Mouse (Mus musculus) liver, embryonic 11.5 days (tissue): ENCODE measurements around the gene Pdxk. TPM values are rescaled to one million over a fixed set of nuclear protein-coding genes. Genes with fewer than 3 reads are reported as not detected.

Experiments used
- ATAC-seq: fragments of 200-750 bp; cut with Nextera tagmentation; replicated peaks from 2 replicates; pipeline ENCODE4 v1.8.0; 2017; ENCODE audit warnings: moderate number of reproducible peaks, mild to moderate bottlenecking, moderate TSS enrichment, moderate library complexity; ENCODE audit not compliant: low FRiP score
- DNase-seq: peaks from one replicate; pipeline ENCODE4 v3.0.0-alpha.2; 2017; ENCODE audit warnings: low spot score
- H3K27ac ChIP-seq: fragments of 300-500 bp; sonication (generic); 2 replicates; pipeline ENCODE4 v1.5.1; 2014; ENCODE audit warnings: mild to moderate bottlenecking, low read depth, low read length, control low read depth
- H3K27me3 ChIP-seq: fragments of 300-500 bp; sonication (generic); replicated peaks from 2 replicates; pipeline ENCODE4 v1.6.1; 2014; ENCODE audit warnings: low read length, mixed read lengths; ENCODE audit not compliant: control insufficient read depth, insufficient read depth
- H3K36me3 ChIP-seq: fragments of 300-500 bp; sonication (generic); 2 replicates; pipeline ENCODE4 v1.6.1; 2014; ENCODE audit warnings: mild to moderate bottlenecking, low read length, moderate library complexity, mixed read lengths; ENCODE audit not compliant: control insufficient read depth, insufficient read depth
- H3K4me1 ChIP-seq: fragments of 300-500 bp; sonication (generic); replicated peaks from 2 replicates; pipeline ENCODE4 v1.6.1; 2014; ENCODE audit warnings: low read length, mixed read lengths; ENCODE audit not compliant: control insufficient read depth, insufficient read depth
- H3K4me2 ChIP-seq: fragments of 300-500 bp; sonication (generic); 2 replicates; pipeline ENCODE4 v1.6.1; 2014; ENCODE audit warnings: mild to moderate bottlenecking, control low read depth, moderate library complexity
- H3K4me3 ChIP-seq: fragments of 300-500 bp; sonication (generic); 2 replicates; pipeline ENCODE4 v1.5.1; 2014; ENCODE audit warnings: low read depth, low read length, control low read depth
- H3K9ac ChIP-seq: fragments of 300-500 bp; sonication (generic); 2 replicates; pipeline ENCODE4 v1.6.1; 2014; ENCODE audit warnings: low read depth, low read length, control low read depth
- H3K9me3 ChIP-seq: fragments of 300-500 bp; sonication (generic); 2 replicates; pipeline ENCODE4 v1.6.1; 2016; ENCODE audit warnings: low read length, inconsistent platforms, mixed read lengths; ENCODE audit not compliant: control insufficient read depth
- WGBS: fragments of 180-500 bp; shearing (Covaris S2); extraction: QIAGEN DNeasy Blood & Tissue Kit; methylation state at CpG from one replicate; pipeline ENCODE4 v1.1.7; 2014; 5-methylcytosine and 5-hydroxymethylcytosine counted together
- polyA plus RNA-seq: library from polyadenylated mRNA; unstranded; fragments of >200 nt; fragmentation: Nextera tagmentation; extraction: Ambion mirVana; gene quantifications from 2 replicates; pipeline ENCODE4 v1.2.1, GENCODE M21; 2014

Gene Pdxk
- polyA plus RNA-seq, 1 experiment from 2014 or later, result 11.3 TPM

DNA sequence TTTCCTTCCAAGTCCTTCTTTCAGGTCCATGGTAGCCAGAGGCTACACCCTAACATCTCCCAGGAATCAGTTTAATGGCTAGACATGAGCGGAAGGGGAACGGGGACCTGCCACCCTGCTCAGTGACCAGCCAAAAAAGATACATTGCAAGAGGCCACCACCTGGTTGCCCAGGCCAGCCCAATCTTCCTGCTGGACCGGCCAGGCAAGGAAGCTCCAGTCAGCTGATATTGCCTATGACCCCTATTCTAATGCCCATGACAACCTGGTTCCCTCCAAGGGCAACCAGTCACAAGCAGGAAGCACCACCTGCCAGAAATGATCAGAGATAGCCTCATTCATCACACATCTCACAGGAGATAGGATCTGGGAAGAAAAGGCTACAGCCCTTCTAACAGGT lies 1.0 kb downstream of the Pdxk start:
- H3K4me3 ChIP-seq, result peak overlapping the region; percentile 64
- peak overlapping the region; percentile 87 for H3K4me2 ChIP-seq
- H3K4me1 ChIP-seq, result peaks cover 14% of the 10 kb centered on the region; the same call in 1 of the 2 replicates
- no peaks in the 10 kb centered on the region for H3K9me3 ChIP-seq
- peak overlapping the region; percentile 69 for H3K9ac ChIP-seq
- H3K27me3 ChIP-seq, result no peaks in the 10 kb centered on the region
- DNase-seq, result no peak
- no peak overlapping the region for H3K27ac ChIP-seq
- no peak for ATAC-seq
- H3K36me3 ChIP-seq, result no peaks in the 10 kb centered on the region
- 81% methylated on average over 3 of the region's 3 CpGs for WGBS

- H3K4me1 ChIP-seq, result peaks cover 15% of the 10 kb centered on the region; the same call in 1 of the 2 replicates
- H3K4me3 ChIP-seq, result peak overlapping the region; percentile 64; the same call in 1 of the 2 replicates
- no peaks in the 10 kb centered on the region for H3K27me3 ChIP-seq
- no peak overlapping the region for H3K9ac ChIP-seq
- no peak for ATAC-seq
- WGBS, result 74% methylated on average over 8 of the region's 8 CpGs
- peak overlapping the region; percentile 87 for H3K4me2 ChIP-seq
- no peaks in the 10 kb centered on the region for H3K36me3 ChIP-seq
- no peaks in the 10 kb centered on the region for H3K9me3 ChIP-seq
- no peak for DNase-seq
- H3K27ac ChIP-seq, result no peak overlapping the region
Observed at GRCm38 (mm10) chr10:78462945-78463768, 1.6 kb downstream of the Pdxk start.

DNA sequence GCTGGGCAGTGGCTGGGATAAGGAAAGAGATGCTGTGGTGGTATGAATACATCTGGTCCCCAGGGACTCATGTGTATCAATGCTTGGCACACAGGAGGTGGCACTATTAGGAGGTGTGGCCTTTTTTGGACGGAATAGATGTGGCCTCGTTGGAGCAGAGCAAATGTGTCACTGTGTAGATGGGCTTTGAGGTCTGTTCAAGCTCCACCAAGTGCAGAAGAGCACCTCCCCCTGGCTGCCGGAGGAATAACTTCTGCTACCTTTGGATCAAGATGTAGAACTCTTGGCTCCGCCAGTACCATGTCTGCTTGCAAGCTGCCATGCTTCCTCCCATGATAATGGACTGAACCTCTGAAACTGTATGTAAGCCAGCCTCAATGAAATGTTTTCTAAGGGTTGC lies 3.0 kb downstream of the Pdxk start:
- Histone ChIP-seq H3K36me3 (no peaks in the 10 kb centered on the region), H3K27ac (no peak overlapping the region), H3K9me3 (no peaks in the 10 kb centered on the region), H3K4me3 (no peak overlapping the region), H3K9ac (no peak overlapping the region), H3K4me2 (no peak overlapping the region), H3K4me1 (peaks cover 21% of the 10 kb centered on the region), H3K27me3 (no peaks in the 10 kb centered on the region)
- ATAC-seq (no peak), DNase-seq (no peak)
- WGBS, result 67% methylated on average over 4 of the region's 4 CpGs

- Histone ChIP-seq H3K27me3 (no peaks in the 10 kb centered on the region), H3K9me3 (no peaks in the 10 kb centered on the region), H3K9ac (no peak overlapping the region), H3K36me3 (no peaks in the 10 kb centered on the region), H3K4me2 (no peak overlapping the region), H3K4me3 (no peak overlapping the region), H3K27ac (no peak overlapping the region), H3K4me1 (peaks cover 21% of the 10 kb centered on the region)
- WGBS, result 64% methylated on average over 5 of the region's 5 CpGs
- no peak for DNase-seq
- ATAC-seq, result no peak
Observed at GRCm38 (mm10) chr10:78460463-78460862, 4.3 kb downstream of the Pdxk start.

DNA sequence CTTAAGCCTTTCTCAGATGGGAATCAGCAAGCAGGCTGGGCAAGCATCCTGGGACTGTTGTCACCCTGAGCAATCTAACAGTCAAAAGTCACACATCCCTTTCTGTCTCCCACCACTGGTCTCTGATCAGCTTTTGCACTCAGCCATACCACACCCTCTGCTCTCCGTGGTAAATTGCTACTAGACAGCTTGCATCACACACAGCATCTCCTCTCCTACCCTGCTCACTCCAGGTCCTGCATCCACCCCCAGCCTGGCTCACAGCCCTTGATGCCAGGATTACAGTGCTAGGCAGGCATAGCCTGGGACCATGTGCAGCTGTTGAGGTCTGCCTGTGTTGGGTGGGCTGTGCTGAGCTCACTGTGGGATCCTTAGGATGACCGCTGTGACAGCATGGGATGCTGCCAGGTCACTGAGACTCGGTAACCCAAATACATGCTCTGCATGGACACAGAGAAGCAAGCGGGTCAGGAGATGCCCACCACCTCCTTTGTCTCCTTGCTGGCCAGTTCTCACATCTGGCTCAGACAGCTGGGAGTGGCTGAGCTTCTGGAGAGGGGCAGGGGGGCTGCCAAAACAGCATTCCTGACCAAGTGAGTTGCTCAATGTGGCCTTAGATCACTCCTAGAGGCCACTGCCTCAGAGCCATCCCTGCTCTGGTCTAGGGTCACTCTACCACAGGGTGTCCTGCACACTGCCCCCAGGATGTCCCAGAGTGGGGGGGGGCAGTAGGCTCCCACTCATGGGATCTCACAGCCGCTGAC lies 6.2 kb downstream of the Pdxk start:
- Histone ChIP-seq H3K4me2 (no peak overlapping the region), H3K9me3 (no peaks in the 10 kb centered on the region), H3K36me3 (no peaks in the 10 kb centered on the region), H3K9ac (no peak overlapping the region), H3K27me3 (no peaks in the 10 kb centered on the region), H3K27ac (no peak overlapping the region), H3K4me1 (peaks cover 11% of the 10 kb centered on the region), H3K4me3 (no peak overlapping the region)
- 75% methylated on average over 5 of the region's 5 CpGs for WGBS
- ATAC-seq (no peak), DNase-seq (no peak)

GRCm38 (mm10) chr10:78457495-78458347 lies 7.1 kb downstream of the Pdxk start:
- Histone ChIP-seq H3K9ac (peak overlapping the region; percentile 0; the same call in 1 of the 2 replicates), H3K9me3 (no peaks in the 10 kb centered on the region), H3K4me1 (peaks cover 9% of the 10 kb centered on the region), H3K27ac (no peak overlapping the region), H3K27me3 (no peaks in the 10 kb centered on the region), H3K4me2 (peak overlapping the region; percentile 44), H3K4me3 (0 out of 2 replicates have a peak overlapping the region, but pooled peaks have one; percentile 8), H3K36me3 (no peaks in the 10 kb centered on the region)
- 23% methylated on average over 10 of the region's 10 CpGs for WGBS
- peak; percentile 63 for DNase-seq
- ATAC-seq, result peak; percentile 75

DNA sequence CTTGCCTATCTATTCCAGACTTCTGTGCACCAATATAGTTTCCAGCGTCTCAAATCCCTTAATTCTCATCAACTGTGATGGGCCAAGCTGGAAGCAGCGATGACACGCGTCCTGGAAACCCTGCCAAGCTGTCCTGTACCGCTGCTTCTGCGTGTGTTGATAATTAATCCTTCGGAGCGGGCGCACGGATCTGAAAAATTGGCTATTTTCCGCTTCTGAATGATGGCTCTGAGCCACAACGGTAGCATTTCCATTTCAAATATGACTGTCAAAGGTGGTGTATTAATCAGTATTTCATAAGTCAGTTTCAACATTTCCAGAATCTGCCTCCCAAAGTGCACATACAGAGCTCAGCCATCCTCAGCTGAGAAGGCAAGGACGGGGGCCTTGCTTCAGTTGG lies 8.1 kb downstream of the Pdxk start:
- no peak overlapping the region for H3K9ac ChIP-seq
- ATAC-seq (no peak), DNase-seq (no peak)
- 94% methylated on average over 13 of the region's 13 CpGs for WGBS
- H3K27me3 ChIP-seq, result no peaks in the 10 kb centered on the region
- H3K4me1 ChIP-seq, result peaks cover 9% of the 10 kb centered on the region
- H3K4me3 ChIP-seq, result no peak overlapping the region
- no peaks in the 10 kb centered on the region for H3K9me3 ChIP-seq
- H3K27ac ChIP-seq, result no peak overlapping the region
- H3K4me2 ChIP-seq, result no peak overlapping the region
- no peaks in the 10 kb centered on the region for H3K36me3 ChIP-seq

- DNase-seq (no peak), ATAC-seq (no peak)
- Histone ChIP-seq H3K9ac (no peak overlapping the region), H3K36me3 (no peaks in the 10 kb centered on the region; the same call in 1 of the 2 replicates), H3K9me3 (no peaks in the 10 kb centered on the region), H3K4me2 (no peak overlapping the region), H3K27me3 (no peaks in the 10 kb centered on the region), H3K4me3 (no peak overlapping the region), H3K27ac (no peak overlapping the region), H3K4me1 (peaks cover 4% of the 10 kb centered on the region)
- WGBS, result 77% methylated on average over 4 of the region's 4 CpGs
Observed at GRCm38 (mm10) chr10:78452641-78453040, 12.1 kb downstream of the Pdxk start.
